Mouse (Mus musculus) regulatory T cell (primary cell): Measurements from ENCODE around the gene Zfp213.

ENCODE experiments used
- in situ Hi-C: fragments of 300-600 bp; cut with MboI, MseI; formaldehyde crosslinking; loops from one replicate; pipeline ENCODE4 v1.15.1; 2025; ENCODE audit warnings: high pct_unique_total_duplicates

Gene Zfp213

DNA sequence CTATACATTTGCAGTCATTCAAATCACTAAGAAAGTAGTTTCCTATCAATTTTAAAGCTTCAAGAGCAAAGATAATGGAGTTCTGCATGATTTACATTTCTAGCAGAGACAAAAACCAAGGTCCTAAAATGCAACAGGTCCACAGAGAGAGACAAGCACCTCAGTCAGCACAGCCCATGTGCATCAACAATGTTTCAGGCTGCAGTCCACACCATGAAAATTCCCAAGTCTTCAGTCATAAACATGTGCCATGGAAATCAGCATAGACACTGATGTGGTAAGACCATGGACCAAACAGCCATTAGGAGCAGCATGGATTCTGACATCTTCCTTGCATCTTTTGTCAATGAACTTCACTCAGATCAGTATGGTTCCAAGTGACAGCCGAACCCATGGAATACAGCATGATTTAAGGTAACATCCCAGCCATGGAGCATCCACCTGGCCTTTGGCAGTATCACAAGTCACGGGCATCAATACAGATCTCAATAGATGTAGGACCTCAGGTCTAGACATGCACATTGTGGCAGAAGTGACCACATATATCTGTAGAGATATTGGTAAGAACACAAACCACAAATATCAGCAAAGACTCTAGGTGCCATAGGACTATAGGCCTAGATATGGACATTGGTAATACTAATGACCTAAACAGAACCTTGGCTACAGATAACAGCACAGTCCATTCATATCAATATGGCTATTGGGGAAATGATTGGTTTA is 45.2 kb downstream of the Zfp213 start:
- in situ Hi-C loops: no loop called here
